Mouse (Mus musculus): ENCODE results near the gene Rrp1.

Gene Rrp1

DNA sequence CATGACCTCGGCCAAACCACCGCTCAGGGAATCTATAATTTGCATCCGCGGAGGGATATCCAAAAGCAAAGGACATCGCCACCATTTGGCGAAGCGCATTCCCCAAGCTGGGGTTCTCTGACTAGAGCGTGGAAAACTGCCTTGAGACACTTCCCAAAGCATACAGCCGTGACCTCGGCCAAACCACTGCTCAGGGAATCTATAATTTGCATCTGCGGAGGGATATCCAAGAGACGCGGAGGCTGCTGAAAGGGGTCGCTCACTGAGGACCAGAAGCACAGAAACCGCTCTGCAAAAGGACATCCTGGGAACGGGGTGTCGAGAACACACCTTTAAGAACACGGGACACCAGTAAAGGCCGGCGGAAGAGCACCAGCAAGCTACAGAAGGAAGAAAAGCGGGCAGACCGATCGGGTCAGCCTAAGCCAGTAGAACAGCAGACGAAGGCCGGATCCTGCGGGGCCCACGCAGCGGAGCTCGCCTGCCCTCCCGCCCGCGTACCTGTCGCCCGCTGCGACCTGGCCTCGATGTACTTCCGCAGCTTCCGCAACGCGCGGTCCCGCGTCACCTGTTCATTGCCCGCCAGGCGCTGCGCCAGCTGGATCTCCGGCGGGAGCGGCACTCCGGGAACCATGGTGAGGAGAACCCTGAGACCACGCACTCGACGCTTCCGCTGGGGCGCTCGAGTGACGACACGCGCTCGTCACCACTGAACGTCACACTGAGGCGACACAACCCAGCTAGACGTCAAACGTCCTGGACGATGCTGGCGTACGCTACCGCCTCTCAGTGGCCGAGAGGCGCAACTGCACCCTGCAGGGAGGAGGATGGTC lies at the start of gene Rrp1:
Gene Rrp1, minus strand, starts transcription at position 725 of the 833 bp plus-strand sequence.
- peak; percentile 94 for DNase-seq (ENCODE audit: low spot score)

DNA sequence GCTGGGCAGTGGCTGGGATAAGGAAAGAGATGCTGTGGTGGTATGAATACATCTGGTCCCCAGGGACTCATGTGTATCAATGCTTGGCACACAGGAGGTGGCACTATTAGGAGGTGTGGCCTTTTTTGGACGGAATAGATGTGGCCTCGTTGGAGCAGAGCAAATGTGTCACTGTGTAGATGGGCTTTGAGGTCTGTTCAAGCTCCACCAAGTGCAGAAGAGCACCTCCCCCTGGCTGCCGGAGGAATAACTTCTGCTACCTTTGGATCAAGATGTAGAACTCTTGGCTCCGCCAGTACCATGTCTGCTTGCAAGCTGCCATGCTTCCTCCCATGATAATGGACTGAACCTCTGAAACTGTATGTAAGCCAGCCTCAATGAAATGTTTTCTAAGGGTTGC lies 48.9 kb upstream of the Rrp1 start:
- no peak for DNase-seq (ENCODE audit: low spot score)

DNA sequence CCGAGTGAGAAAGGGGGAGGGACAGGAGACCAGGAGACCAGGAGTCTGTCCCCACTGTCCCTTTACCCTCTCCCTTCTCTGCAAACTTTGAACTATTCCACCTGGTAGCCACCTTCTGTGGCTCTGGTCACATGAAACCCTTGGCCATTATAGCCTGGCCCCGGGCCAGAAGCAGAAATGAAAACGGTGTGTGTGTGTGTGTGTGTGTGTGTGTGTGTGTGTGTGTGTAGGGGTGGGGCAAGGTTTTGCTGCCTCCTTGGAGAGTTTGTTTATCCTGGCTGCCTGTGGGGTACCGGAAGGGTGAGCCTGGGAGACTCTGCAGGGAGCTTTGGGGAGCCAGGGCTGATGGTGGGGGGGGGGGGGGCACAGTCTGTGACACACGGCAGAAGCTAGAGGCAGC lies 47.6 kb upstream of the Rrp1 start:
- no peak for DNase-seq (ENCODE audit: low spot score)

DNA sequence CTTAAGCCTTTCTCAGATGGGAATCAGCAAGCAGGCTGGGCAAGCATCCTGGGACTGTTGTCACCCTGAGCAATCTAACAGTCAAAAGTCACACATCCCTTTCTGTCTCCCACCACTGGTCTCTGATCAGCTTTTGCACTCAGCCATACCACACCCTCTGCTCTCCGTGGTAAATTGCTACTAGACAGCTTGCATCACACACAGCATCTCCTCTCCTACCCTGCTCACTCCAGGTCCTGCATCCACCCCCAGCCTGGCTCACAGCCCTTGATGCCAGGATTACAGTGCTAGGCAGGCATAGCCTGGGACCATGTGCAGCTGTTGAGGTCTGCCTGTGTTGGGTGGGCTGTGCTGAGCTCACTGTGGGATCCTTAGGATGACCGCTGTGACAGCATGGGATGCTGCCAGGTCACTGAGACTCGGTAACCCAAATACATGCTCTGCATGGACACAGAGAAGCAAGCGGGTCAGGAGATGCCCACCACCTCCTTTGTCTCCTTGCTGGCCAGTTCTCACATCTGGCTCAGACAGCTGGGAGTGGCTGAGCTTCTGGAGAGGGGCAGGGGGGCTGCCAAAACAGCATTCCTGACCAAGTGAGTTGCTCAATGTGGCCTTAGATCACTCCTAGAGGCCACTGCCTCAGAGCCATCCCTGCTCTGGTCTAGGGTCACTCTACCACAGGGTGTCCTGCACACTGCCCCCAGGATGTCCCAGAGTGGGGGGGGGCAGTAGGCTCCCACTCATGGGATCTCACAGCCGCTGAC lies 45.7 kb upstream of the Rrp1 start:
- no peak for DNase-seq (ENCODE audit: low spot score)

DNA sequence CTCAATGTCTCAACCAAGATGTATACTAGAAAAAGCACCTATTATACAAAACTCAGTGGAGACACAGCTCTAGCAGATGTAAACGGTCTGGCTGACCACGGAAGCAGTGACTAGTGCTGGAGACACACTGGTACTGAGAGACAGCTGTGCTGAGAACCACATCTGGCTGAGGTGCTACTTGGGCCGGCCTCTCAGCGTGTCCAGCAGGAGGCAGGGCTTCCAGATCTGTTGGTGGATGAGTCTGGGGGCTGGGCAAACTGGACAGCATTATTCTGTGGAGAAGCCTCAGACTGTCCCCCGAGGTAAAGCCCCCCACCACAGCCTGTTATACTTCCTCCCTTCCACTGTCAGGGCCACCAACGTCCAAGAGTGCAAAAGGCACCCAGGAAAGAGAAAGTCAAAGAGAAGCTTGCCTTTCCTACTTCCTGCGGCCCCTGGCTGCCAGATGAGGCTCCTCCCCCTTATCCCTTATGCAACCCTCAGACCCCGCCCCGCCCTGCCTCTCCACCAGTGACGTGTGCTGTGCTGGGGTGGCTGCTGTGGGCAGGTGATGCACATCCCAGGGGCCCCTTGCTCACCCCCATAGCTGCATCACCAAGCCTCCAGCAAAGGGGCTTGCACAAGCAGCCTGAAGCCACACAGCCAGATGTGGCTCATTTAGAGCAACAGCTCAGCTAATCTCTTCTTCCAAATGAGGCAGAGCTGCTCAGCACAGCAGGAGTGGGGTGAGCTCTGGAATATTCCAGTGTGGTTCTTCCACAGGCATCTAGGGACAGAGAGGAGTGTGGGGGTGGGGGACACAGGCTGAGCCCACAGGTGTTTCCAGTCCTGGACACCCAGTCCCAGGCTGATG lies 44.9 kb upstream of the Rrp1 start:
- DNase-seq (ENCODE audit: low spot score): no peak

DNA sequence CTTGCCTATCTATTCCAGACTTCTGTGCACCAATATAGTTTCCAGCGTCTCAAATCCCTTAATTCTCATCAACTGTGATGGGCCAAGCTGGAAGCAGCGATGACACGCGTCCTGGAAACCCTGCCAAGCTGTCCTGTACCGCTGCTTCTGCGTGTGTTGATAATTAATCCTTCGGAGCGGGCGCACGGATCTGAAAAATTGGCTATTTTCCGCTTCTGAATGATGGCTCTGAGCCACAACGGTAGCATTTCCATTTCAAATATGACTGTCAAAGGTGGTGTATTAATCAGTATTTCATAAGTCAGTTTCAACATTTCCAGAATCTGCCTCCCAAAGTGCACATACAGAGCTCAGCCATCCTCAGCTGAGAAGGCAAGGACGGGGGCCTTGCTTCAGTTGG lies 43.9 kb upstream of the Rrp1 start:
- no peak for DNase-seq (ENCODE audit: low spot score)

DNA sequence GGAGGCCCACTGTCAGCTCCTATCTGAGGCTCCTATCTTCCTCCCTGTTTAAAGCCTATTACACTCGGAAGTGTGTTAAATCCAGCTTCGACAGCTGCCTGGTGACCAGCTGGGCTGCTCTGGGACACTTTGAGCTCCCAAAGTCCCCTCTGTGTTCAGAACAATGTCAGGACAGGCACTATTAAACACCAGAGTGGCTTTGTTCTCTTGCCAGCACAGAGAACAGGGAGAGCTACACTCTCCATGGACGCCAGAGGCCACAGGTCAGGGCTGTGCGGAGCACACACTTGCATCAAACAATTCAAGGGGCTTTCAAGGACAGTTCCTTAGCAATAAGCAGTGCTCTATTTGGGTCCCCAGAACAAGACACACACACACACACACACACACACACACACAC lies 39.8 kb upstream of the Rrp1 start:
- DNase-seq (ENCODE audit: low spot score): peak; percentile 73

DNA sequence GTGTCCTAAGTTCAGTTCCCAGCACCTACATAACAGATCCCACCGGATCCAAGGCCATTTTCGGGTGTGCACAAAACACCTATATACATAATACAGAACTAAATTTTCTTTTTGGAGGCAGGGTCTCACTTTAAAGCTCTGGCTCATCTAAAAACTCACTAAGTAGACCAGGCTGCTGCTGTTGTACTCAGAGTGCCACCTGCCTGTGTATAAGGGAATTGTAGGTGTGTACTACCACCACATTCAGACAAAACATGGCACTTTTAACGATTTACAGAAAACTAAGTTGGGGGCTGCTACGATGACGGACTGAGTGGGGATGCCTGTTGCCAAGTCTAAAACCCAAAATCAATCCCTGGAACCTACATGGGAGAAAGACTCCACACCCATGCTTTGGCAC lies 37.9 kb upstream of the Rrp1 start:
- DNase-seq (ENCODE audit: low spot score): no peak

DNA sequence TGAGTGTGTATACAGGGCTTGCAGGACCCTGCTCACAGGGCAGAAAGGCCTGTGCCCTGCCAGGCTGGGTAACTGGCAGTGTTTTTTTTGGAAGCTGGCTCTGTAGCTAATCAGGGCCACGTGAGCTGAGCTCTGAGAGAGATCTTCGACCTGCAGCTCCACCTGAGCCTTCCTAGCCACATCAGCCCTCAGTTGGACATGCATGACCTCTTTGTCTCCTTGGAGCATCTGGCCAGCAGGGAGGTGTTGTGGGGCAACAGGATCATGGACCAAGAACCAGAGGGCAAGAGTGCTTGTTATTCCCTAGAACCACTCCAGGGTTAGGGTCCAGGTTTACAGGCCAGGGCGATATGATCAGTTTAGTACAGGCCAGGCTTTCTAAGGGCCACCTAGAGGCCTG lies 34.6 kb upstream of the Rrp1 start:
- DNase-seq (ENCODE audit: low spot score): no peak

DNA sequence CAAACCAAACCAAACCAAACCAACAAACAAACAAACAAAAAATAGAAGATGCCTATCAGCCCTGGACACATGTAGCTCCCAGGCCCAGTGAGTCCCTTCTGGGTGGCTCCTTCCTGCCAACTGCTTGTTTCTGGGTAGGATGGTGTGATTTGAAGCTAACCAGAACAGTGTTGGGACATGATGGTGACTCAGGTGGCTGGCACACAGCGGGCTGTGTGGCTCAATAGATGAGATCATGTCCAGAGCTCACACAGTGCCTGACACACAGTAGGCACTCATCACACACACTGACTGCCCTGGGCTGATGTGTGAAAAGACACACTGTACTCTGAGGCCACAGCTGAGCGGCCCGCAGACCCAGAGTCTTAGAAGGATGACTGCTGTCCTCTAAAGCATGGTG lies 33.4 kb upstream of the Rrp1 start:
- no peak for DNase-seq (ENCODE audit: low spot score)

DNA sequence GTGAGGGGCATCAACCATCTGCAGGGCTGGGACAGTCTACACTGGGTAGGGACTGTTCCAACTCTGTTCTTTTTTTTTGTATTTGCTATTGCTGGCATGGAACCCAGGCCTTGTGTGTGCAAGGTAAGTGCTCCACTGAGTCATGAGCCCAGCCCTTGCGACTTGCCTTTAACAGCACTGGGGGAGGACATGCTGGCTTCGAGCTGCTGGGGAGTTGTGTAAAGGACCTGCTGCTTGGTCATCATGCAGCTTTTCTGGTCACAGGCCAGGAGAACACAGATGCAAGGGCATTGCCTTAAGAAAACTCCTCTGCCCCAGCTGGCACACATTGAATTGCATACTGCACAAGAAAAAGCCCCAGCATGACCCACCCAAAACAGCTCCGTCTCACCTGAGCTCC lies 29.4 kb upstream of the Rrp1 start:
- no peak for DNase-seq (ENCODE audit: low spot score)

DNA sequence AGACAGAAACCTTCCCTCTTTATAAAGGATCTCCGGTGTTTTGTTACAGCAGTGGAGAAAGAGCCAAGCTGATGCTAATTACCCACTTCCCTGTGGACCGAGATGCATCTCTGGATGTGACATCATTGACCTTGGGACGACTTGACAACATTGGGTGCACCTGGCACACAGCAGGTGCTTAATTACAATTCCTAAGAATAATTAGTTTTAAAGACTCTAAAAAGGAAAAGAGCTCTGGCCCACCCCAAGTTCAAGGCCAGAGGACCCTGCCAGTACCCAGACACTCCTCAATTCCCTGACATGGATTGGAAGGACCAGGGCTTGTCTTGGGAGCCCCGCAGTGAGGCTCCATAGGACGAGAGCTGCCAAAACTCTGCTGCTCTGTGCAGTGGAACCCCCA lies 28.8 kb upstream of the Rrp1 start:
- DNase-seq (ENCODE audit: low spot score): no peak

DNA sequence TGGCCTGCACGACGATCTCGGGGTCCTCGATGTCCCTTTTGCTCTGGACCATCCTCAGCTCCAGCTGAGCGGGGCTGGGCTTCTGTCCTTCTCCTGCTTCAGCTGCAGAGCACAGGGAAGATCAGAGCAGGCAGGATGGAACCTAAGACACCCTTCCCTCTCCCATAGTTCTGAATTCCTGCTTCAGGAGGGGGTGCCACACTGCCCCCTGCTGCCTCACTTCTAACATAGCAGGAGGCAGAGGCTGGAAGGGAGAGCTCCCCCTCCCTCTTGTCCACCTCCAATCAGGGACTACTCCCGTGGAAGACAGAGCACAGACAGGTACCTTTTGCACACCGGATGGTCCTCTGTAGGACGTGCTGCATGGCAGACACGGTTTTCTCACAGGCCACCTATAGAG lies 28.0 kb upstream of the Rrp1 start:
- DNase-seq (ENCODE audit: low spot score): no peak

DNA sequence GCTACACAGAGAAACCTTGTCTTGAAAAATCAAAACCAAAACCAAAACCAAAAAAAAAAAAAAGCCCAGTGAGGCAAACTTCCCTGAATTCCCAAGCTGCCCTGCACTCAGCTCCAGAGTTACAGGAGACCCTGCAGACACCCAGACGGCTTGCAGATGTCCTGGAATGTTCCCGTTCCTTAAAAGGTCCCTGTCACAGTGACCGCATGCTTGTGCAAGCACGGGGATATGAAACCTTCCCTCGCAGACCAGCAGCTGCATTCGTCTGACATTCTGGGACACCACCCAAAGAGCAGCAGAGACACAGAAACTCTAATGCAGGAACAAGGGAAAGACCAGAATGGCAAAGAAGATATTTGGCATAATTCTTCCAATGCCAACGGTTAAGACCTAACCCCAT lies 27.1 kb upstream of the Rrp1 start:
- no peak for DNase-seq (ENCODE audit: low spot score)

DNA sequence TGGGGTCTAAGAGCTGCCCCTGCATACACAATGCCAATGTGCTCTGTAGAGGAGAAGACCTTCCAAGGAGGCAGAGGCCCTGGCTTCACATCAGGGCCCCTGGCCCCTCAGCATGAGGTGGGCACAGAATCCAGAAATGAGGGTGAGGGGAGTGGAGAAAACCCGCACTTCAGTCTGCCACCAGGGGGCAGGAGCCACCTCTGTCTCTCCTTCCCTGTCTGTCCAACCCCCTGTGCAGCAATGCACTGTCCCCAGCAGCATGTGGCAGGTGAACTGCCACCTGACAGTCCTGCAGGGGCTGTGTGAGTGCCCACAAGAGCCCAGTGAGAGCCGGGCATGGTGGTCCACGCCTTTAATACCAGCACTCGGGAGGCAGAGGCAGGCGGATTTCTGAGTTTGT lies 26.7 kb upstream of the Rrp1 start:
- DNase-seq (ENCODE audit: low spot score): no peak

DNA sequence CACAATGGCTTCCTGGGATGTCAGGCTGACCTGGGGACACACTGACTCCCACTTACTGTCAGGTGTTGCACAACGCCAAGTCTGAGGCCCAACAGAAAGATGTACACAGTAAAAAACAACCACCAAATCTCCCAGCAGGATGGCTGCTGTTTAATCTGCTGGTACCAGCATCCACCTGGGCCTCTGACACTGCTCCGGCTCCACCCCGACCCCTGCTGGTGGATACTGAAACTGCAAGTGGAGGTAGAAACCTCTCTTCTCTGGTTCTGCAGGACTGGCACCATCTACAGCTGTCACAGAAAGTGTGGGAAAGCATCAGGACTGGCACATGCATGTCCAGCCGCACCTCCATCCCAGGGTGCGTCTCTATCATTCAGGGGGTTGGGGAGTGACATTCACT lies 25.3 kb upstream of the Rrp1 start:
- DNase-seq (ENCODE audit: low spot score): peak; percentile 62

DNA sequence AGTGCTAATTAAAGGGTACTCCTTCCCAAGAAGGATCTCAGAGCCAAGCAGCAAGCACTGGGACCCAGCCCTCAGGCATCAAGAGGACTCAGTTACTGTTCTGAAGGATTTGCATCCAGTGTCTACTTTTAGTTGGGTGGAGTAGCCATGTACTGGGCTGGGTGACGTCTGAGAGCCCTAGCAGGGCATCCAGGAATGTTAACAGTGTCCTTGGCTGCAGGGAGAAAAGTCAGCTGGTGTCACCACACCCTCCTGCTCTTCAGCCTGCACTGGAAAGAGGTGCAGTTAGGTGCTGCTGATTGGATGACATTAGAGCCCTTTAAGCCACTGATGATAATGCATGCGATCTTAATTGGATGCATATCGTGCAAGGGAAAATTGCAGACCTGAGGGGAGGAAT lies 20.0 kb upstream of the Rrp1 start:
- no peak for DNase-seq (ENCODE audit: low spot score)

DNA sequence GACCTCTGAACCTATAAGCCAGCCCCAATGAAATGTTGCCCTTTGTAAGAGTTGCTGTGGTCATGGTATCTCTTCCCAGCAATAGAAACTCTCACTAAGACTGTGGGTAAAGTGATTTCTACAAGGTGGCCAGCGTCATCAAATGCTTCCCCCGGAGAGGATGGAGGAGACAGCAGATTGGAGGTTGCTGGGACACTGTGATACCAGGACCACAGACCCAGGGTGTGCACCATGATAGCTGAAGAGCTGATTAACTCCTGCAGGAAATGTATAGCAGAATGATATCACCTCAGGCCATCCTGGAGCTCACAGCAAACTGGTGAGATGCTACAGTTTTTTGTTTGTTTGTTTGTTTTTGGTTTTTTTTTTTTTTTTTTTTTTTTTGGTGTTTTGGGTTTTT lies 16.9 kb upstream of the Rrp1 start:
- no peak for DNase-seq (ENCODE audit: low spot score)

DNA sequence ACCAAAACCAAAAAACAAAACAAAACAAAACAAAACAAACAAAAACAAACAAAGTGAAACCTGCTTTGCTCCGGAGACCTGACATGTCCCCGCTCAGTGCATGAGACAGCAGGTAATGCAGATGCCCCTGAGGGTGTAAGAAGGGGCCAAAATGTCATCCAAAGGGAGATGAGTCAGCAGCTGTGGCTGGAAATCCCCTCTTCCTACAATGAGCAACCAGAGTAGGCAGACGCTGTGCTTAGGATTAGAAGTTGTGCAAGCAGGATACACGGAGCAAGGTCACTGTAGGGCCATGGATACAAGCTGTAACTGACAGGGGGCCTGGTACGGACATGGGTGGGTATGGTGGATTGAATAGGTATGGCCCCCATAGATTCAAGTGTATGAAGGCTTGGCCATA lies 16.3 kb upstream of the Rrp1 start:
- DNase-seq (ENCODE audit: low spot score): no peak

DNA sequence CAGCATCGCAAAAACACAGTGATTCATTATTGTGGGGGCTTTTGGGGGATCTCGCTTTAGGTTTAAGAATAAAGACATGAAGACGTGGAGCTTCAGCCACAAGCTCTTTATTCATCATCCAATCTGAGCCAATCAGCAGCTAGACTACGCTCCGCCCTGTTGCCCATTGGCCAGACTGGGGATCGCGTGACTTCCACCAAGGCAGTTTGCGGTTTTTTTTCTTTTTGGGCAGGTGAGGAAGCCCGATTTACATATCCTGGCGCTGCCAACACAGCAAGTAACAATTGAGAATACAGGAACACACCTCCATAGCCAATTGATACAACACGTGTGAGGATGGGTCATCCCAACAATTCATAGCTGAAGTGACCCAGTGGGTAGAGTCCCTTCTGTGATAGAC lies 15.2 kb upstream of the Rrp1 start:
- DNase-seq (ENCODE audit: low spot score): no peak

DNA sequence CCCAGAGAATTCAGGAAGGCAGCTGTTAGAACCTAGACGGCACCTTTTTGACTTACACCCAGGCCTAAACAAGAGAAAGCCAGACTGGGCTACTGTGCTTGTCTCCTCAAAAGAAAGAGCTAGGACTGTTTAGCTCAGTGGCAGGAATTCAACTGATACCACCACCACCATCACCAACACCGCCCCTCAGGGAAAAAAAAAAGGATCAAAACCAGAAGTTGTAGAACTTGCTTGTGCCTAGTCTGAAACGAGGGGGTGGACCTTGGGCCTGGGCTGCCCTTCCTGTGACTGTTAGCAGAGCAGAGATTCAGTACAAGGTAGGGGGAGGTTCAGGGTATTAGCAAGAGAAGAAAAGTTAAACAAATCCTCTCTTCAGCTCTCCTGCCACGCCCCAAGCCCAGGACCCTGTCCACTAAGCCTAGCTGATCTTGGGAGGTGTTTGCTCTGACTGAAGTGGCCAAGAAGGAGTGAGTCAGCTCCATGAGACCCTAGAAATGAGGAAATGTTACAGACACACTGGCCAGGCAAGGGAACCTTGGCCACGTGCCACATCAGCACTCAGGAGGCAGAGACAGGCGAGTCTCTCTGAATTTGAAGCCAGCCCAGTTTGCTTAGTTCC lies 13.4 kb upstream of the Rrp1 start:
- no peak for DNase-seq (ENCODE audit: low spot score)
